Mouse (Mus musculus) CH12.LX (cell line): Measurements from ENCODE around the gene Itga9. TPM values are rescaled to one million over a fixed set of nuclear protein-coding genes. Genes with fewer than 3 reads are reported as not detected.
A peak's percentile ranks its signal among the peaks of the same experiment; 100 is the strongest.

ENCODE experiments used
- DNase-seq: peaks from one replicate; pipeline ENCODE4 v3.0.0-alpha.2; 2013; ENCODE audit errors: extremely low read depth
- H3K27ac ChIP-seq: 2 replicates; pipeline ENCODE4 v1.5.1; 2012; ENCODE audit warnings: low read depth, mild to moderate bottlenecking, control low read depth, moderate library complexity; ENCODE audit not compliant: insufficient read depth
- H3K27me3 ChIP-seq: replicated peaks from 2 replicates; pipeline ENCODE3; 2012; ENCODE audit warnings: inconsistent platforms
- H3K36me3 ChIP-seq, 2 experiments: replicated peaks in 1 of 2; 2 replicates each; pipeline versions ENCODE3 to v1.6.1; 2012; ENCODE audit warnings: inconsistent platforms in 1 of 2, low read length in 1 of 2, mild to moderate bottlenecking in 1 of 2, mixed read lengths in 1 of 2, moderate library complexity in 1 of 2; ENCODE audit not compliant: control insufficient read depth in 1 of 2, insufficient read depth in 1 of 2
- H3K4me1 ChIP-seq, 2 experiments: 2 replicates each; pipeline ENCODE4 v1.6.1; 2012; ENCODE audit warnings: inconsistent platforms in 1 of 2, moderate library complexity in 1 of 2; ENCODE audit not compliant: insufficient read depth in 2 of 2, control insufficient read depth in 1 of 2
- H3K4me2 ChIP-seq: 2 replicates; pipeline ENCODE4 v1.6.1; 2012; ENCODE audit warnings: low read depth, mild to moderate bottlenecking, control low read depth; ENCODE audit not compliant: poor library complexity, insufficient read depth, severe bottlenecking
- H3K4me3 ChIP-seq, 3 experiments: fragments of 150-350 bp in 1 of 3; sonication (generic) in 1 of 3; replicated peaks in 1 of 3; 2 replicates each; pipeline versions ENCODE3 to v1.5.1; 2011 to 2012; ENCODE audit warnings: low read depth in 2 of 3, low read length in 2 of 3, mild to moderate bottlenecking in 2 of 3, moderate library complexity in 2 of 3, control low read depth in 1 of 3, improper control_type of control experiment in 1 of 3, inconsistent platforms in 1 of 3, mixed read lengths in 1 of 3; ENCODE audit not compliant: poor library complexity in 1 of 3
- H3K79me2 ChIP-seq: replicated peaks from 2 replicates; pipeline ENCODE4 v1.6.1; 2012; ENCODE audit warnings: mild to moderate bottlenecking, moderate library complexity; ENCODE audit not compliant: control insufficient read depth, poor library complexity, insufficient read depth, severe bottlenecking; ENCODE audit errors: extremely low read depth
- H3K9ac ChIP-seq: 2 replicates; pipeline ENCODE4 v1.6.1; 2012; ENCODE audit warnings: low read depth, mild to moderate bottlenecking, control low read depth, moderate library complexity; ENCODE audit not compliant: insufficient read depth
- H3K9me3 ChIP-seq: replicated peaks from 2 replicates; pipeline ENCODE3; 2012; ENCODE audit warnings: low read length, inconsistent platforms, mixed read lengths
- CTCF ChIP-seq, 2 experiments: IDR thresholded peaks in 1 of 2; conservative IDR thresholded peaks in 1 of 2; 2 replicates each; pipeline ENCODE4 v1.5.1; 2011 to 2012; ENCODE audit warnings: low read depth in 2 of 2, low read length in 2 of 2, improper control_type of control experiment in 1 of 2, inconsistent platforms in 1 of 2, mild to moderate bottlenecking in 1 of 2, moderate library complexity in 1 of 2
- E2F4 ChIP-seq: IDR thresholded peaks from 2 replicates; pipeline ENCODE4 v1.6.1; 2011; ENCODE audit warnings: low read depth, low read length, improper control_type of control experiment; ENCODE audit not compliant: insufficient replicate concordance
- ETS1 ChIP-seq: conservative IDR thresholded peaks from 2 replicates; pipeline ENCODE4 v1.6.1; 2012; ENCODE audit warnings: low read depth, mild to moderate bottlenecking, inconsistent platforms, low read length, improper control_type of control experiment, moderate library complexity
- GABPA ChIP-seq: IDR thresholded peaks from 2 replicates; pipeline ENCODE4 v1.6.1; 2012; ENCODE audit warnings: low read depth, low read length, improper control_type of control experiment, inconsistent platforms; ENCODE audit not compliant: insufficient replicate concordance
- JUN ChIP-seq: IDR thresholded peaks from 2 replicates; pipeline ENCODE4 v1.6.1; 2011; ENCODE audit warnings: low read depth, mild to moderate bottlenecking, low read length, improper control_type of control experiment, moderate library complexity; ENCODE audit not compliant: insufficient read depth
- KAT2A ChIP-seq: IDR thresholded peaks from 2 replicates; pipeline ENCODE4 v1.6.1; 2012; ENCODE audit warnings: low read length, improper control_type of control experiment, inconsistent platforms; ENCODE audit not compliant: insufficient replicate concordance
- MAX ChIP-seq: IDR thresholded peaks from 2 replicates; pipeline ENCODE4 v1.6.1; 2011; ENCODE audit warnings: low read length, improper control_type of control experiment
- MEF2A ChIP-seq: IDR thresholded peaks from 2 replicates; pipeline ENCODE4 v1.6.1; 2014; ENCODE audit warnings: low read depth, mild to moderate bottlenecking, inconsistent platforms, low read length, improper control_type of control experiment, borderline replicate concordance
- MXI1 ChIP-seq: IDR thresholded peaks from 2 replicates; pipeline ENCODE4 v1.6.1; 2011; ENCODE audit warnings: mild to moderate bottlenecking, low read depth, low read length, improper control_type of control experiment
- MYC ChIP-seq: IDR thresholded peaks from 2 replicates; pipeline ENCODE4 v1.6.1; 2011; ENCODE audit warnings: low read depth, mild to moderate bottlenecking, improper control_type of control experiment, low read length
- NELFE ChIP-seq: IDR thresholded peaks from 2 replicates; pipeline ENCODE4 v1.6.1; 2011; ENCODE audit warnings: low read depth, low read length, improper control_type of control experiment
- PAX5 ChIP-seq: IDR thresholded peaks from 2 replicates; pipeline ENCODE4 v1.6.1; 2012; ENCODE audit warnings: low read length, inconsistent platforms, mixed read lengths
- POLR2AphosphoS2 ChIP-seq: IDR thresholded peaks from 2 replicates; pipeline ENCODE4 v1.6.1; 2011; ENCODE audit warnings: low read depth, low read length, improper control_type of control experiment
- RAD21 ChIP-seq: IDR thresholded peaks from 2 replicates; pipeline ENCODE4 v1.6.1; 2011; ENCODE audit warnings: low read depth, mild to moderate bottlenecking, low read length, improper control_type of control experiment, moderate library complexity
- RCOR1 ChIP-seq: conservative IDR thresholded peaks from 2 replicates; pipeline ENCODE4 v1.6.1; 2012; ENCODE audit warnings: low read depth, mild to moderate bottlenecking, inconsistent platforms, low read length, improper control_type of control experiment
- SIN3A ChIP-seq: IDR thresholded peaks from 2 replicates; pipeline ENCODE4 v1.6.1; 2012; ENCODE audit warnings: low read length, improper control_type of control experiment, inconsistent platforms
- SMC3 ChIP-seq: IDR thresholded peaks from 2 replicates; pipeline ENCODE4 v1.6.1; 2011; ENCODE audit warnings: low read depth, low read length, improper control_type of control experiment
- TBP ChIP-seq: conservative IDR thresholded peaks from 2 replicates; pipeline ENCODE4 v1.6.1; 2011; ENCODE audit warnings: low read depth, low read length, improper control_type of control experiment
- USF1 ChIP-seq: IDR thresholded peaks from 2 replicates; pipeline ENCODE4 v1.6.1; 2014; ENCODE audit warnings: low read depth, mild to moderate bottlenecking, inconsistent platforms, low read length, improper control_type of control experiment
- ZC3H11A ChIP-seq: IDR thresholded peaks from 2 replicates; pipeline ENCODE4 v1.6.1; 2012; ENCODE audit warnings: low read depth, mild to moderate bottlenecking, inconsistent platforms, low read length, improper control_type of control experiment
- dilution Hi-C: fragments of 300-500 bp; cut with MboI; formaldehyde crosslinking; loops from 2 replicates; pipeline ENCODE4 v1.14.3; 2020; ENCODE audit warnings: low sequenced_read_pairs; ENCODE audit not compliant: extremely low pct_unique_long_range_greater_than_20kb, extremely low pct_ligation_motif_present
- in situ Hi-C: fragments of 300-500 bp; cut with MboI; formaldehyde crosslinking; loops from 3 replicates; pipeline ENCODE4 v1.14.3; 2019; ENCODE audit warnings: low sequenced_read_pairs, low pct_ligation_motif_present, low pct_unique_long_range_greater_than_20kb, mixed read lengths
- polyA plus RNA-seq: library from polyadenylated mRNA; unstranded; fragments of >175 nt; gene quantifications from 2 replicates; pipeline ENCODE4 v1.2.1, GENCODE M21; 2012; ENCODE audit warnings: low read depth; ENCODE audit not compliant: insufficient read length
- total RNA-seq, 2 experiments: library from RNA; depleted of rRNA; stranded (reverse); fragments of 300-350 nt in 1 of 2; fragments of >200 nt in 1 of 2; gene quantifications; 2 replicates each; pipeline ENCODE4 v1.2.3; 2012 to 2014

Itga9 gene
- total and polyA plus RNA-seq, 3 experiments = 0.19 TPM; not detected in 2

GRCm38 (mm10) chr9:118705381-118706074 is 99.0 kb downstream of the Itga9 start:
- no peak for TF ChIP-seq ETS1
- TF ChIP-seq NELFE = no peak
- TF ChIP-seq RAD21 = no peak
- TF ChIP-seq PAX5 = no peak
- no peak for TF ChIP-seq POLR2AphosphoS2
- no peak for TF ChIP-seq USF1
- TF ChIP-seq E2F4 = no peak
- TF ChIP-seq MEF2A = no peak
- TF ChIP-seq CTCF (conservative IDR thresholded peaks at IDR 0.05 in 1 of 2, IDR thresholded peaks at IDR 0.05 in 1 of 2; ENCODE audit: low read depth in 2 of 2, low read length in 2 of 2) = no peak
- no peak for TF ChIP-seq SIN3A
- no peak for TF ChIP-seq SMC3
- TF ChIP-seq KAT2A = no peak
- no peak for TF ChIP-seq RCOR1
- no peak for TF ChIP-seq MAX
- no peak for TF ChIP-seq ZC3H11A
- TF ChIP-seq TBP = no peak
- no peak for TF ChIP-seq JUN
- dilution Hi-C loops (no loop called here), in situ Hi-C loops (no loop called here)
- Histone ChIP-seq H3K4me2 (no peak overlapping the region; the same call in 1 of the 2 replicates), H3K4me1 (peaks cover 0 to 9% of the 10 kb centered on the region in 2 experiments; a peak in 2 of 4 replicates), H3K27me3 (peaks cover 3% of the 10 kb centered on the region), H3K9ac (no peak overlapping the region), H3K9me3 (peaks cover 8% of the 10 kb centered on the region), H3K4me3 (no peak overlapping the region), H3K36me3 (no peaks in the 10 kb centered on the region), H3K79me2 (no peaks in the 10 kb centered on the region), H3K27ac (no peak overlapping the region)
- DNase-seq = peak; percentile 16

GRCm38 (mm10) chr9:118706176-118706975 is 99.9 kb downstream of the Itga9 start:
- H3K4me3 ChIP-seq = no peak overlapping the region
- H3K79me2 ChIP-seq = no peaks in the 10 kb centered on the region
- no peak overlapping the region for H3K27ac ChIP-seq
- no peak for DNase-seq
- dilution Hi-C loops = no loop called here
- H3K4me1 ChIP-seq = 0 out of 4 replicates have a peak, but pooled peaks cover 0 to 2% of the 10 kb centered on the region in 2 experiments
- H3K9ac ChIP-seq = no peak overlapping the region
- TF ChIP-seq ETS1 = no peak
- TF ChIP-seq MXI1 = no peak
- no peak for TF ChIP-seq MYC
- no peak for TF ChIP-seq GABPA
- in situ Hi-C loops = no loop called here
- peaks cover 4% of the 10 kb centered on the region for H3K27me3 ChIP-seq
- H3K4me2 ChIP-seq = peak overlapping the region; percentile 30; the same call in 1 of the 2 replicates
- H3K9me3 ChIP-seq = peaks cover 8% of the 10 kb centered on the region
- H3K36me3 ChIP-seq = no peaks in the 10 kb centered on the region
